Mouse (Mus musculus) large intestine, adult 2 months (tissue): ENCODE data around the gene Hoxc12. TPM values are rescaled to one million over a fixed set of nuclear protein-coding genes. Genes with fewer than 3 reads are reported as not detected.

ENCODE experiments used
- DNase-seq: peaks from one replicate; pipeline ENCODE4 v3.0.0-alpha.2; 2012; ENCODE audit warnings: low read depth, low spot score
- WGBS: fragments of 180-500 bp; shearing (Covaris S2); methylation state at CpG from one replicate; pipeline ENCODE4 v1.1.7; 2018; 5-methylcytosine and 5-hydroxymethylcytosine counted together
- polyA plus RNA-seq: library from polyadenylated mRNA; depleted of rRNA; stranded (reverse); fragments of >200 nt; gene quantifications from 2 replicates; pipeline ENCODE4 v1.2.3, GENCODE M21; 2012; rRNA removed

Hoxc12 gene
- not detected in 2 replicates for polyA plus RNA-seq

GRCm38 (mm10) chr15:102936279-102936972 lies at the start of gene Hoxc12:
TSS of gene Hoxc12 (plus strand) at chr15:102936757.
- 2% methylated on average over 31 of the region's 31 CpGs for WGBS
- DNase-seq: no peak

GRCm38 (mm10) chr15:102895115-102895514 lies 41.4 kb upstream of the Hoxc12 start:
- 62% methylated on average over 6 of the region's 6 CpGs for WGBS
- no peak for DNase-seq

- WGBS: 37% methylated on average over 1 of the region's 1 CpGs
Measured at GRCm38 (mm10) chr15:102904946-102905345, 31.6 kb upstream of the Hoxc12 start.

GRCm38 (mm10) chr15:102909536-102909935 lies 27.0 kb upstream of the Hoxc12 start:
- no peak for DNase-seq
- WGBS: 9% methylated on average over 4 of the region's 4 CpGs

More at GRCm38 (mm10) chr15:102904946-102905345, 31.6 kb upstream of the Hoxc12 start:
- no peak for DNase-seq

GRCm38 (mm10) chr15:102910038-102910437 lies 26.5 kb upstream of the Hoxc12 start:
- 2% methylated on average over 18 of the region's 18 CpGs for WGBS
- no peak for DNase-seq

GRCm38 (mm10) chr15:102910496-102911095 lies 26.0 kb upstream of the Hoxc12 start:
- 3% methylated on average over 22 of the region's 22 CpGs for WGBS
- no peak for DNase-seq

GRCm38 (mm10) chr15:102913038-102913585 lies 23.4 kb upstream of the Hoxc12 start:
- DNase-seq: no peak

GRCm38 (mm10) chr15:102917972-102918572 lies 18.5 kb upstream of the Hoxc12 start:
- no peak for DNase-seq
- WGBS: 5% methylated on average over 20 of the region's 20 CpGs

More at GRCm38 (mm10) chr15:102913038-102913585, 23.4 kb upstream of the Hoxc12 start:
- 4% methylated on average over 19 of the region's 19 CpGs for WGBS

GRCm38 (mm10) chr15:102918611-102919265 lies 17.8 kb upstream of the Hoxc12 start:
- no peak for DNase-seq
- WGBS: 3% methylated on average over 7 of the region's 7 CpGs

GRCm38 (mm10) chr15:102919336-102920180 lies 17.0 kb upstream of the Hoxc12 start:
- DNase-seq: no peak
- 4% methylated on average over 12 of the region's 12 CpGs for WGBS

GRCm38 (mm10) chr15:102920619-102921018 lies 15.9 kb upstream of the Hoxc12 start:
- WGBS: 2% methylated on average over 20 of the region's 20 CpGs
- no peak for DNase-seq

GRCm38 (mm10) chr15:102921053-102922011 lies 15.2 kb upstream of the Hoxc12 start, which contains the start of gene Hoxc13:
TSS of gene Hoxc13 (plus strand) at chr15:102921103.
- 5% methylated on average over 81 of the region's 88 CpGs for WGBS
- DNase-seq: no peak

- no peak for DNase-seq
- WGBS: 2% methylated on average over 24 of the region's 24 CpGs
Measured at GRCm38 (mm10) chr15:102922012-102922362, 14.6 kb upstream of the Hoxc12 start.

- WGBS: 20% methylated on average over 6 of the region's 6 CpGs
Measured at GRCm38 (mm10) chr15:102922636-102923500, 13.7 kb upstream of the Hoxc12 start.

GRCm38 (mm10) chr15:102927032-102927645 lies 9.4 kb upstream of the Hoxc12 start:
- WGBS: 4% methylated on average over 40 of the region's 40 CpGs
- no peak for DNase-seq

More at GRCm38 (mm10) chr15:102922636-102923500, 13.7 kb upstream of the Hoxc12 start:
- no peak for DNase-seq

- no peak for DNase-seq
- 4% methylated on average over 23 of the region's 23 CpGs for WGBS
Measured at GRCm38 (mm10) chr15:102931706-102932358, 4.7 kb upstream of the Hoxc12 start.
